Mouse (Mus musculus): ENCODE results near the gene Il1rl2.

DNA sequence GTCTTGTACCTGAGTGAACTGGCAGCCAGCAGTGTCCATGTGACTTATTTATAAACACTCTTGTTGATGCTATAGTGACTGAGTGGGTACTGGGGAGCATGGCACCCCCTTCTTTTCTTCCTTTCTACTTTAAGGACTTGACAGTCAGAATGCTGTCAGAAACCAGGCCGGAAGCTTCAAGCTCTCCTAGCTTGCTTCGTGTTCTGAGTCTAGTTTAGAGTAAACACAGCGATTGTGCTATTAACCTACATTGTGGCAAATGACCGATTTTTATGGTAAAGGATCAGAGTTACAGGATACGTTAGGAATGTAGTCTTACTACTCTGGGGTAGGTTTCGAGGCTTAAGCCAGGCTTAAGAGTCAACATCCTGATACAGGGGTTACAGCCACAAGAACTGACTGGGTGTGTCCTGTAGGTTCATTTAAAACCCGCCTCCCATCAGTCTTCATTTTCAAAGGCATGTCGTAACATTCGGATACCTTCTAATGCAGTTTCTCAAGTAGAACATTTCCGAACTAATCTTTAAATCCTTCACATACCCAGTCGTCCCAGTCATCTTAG lies 45.1 kb upstream of the Il1rl2 start:
- TF ChIP-seq CTCF (IDR thresholded peaks at IDR 0.05; ENCODE audit: low read depth) (no peak), EP300 (IDR thresholded peaks at IDR 0.05; ENCODE audit: low read depth) (no peak)

Measured in liver, postnatal 0 days (tissue).